Mouse (Mus musculus): ENCODE measurements at regions not wholly inside any gene's neighbourhood (a gene's known extent, or its start where the extent isn't known, plus 50 kb on each side); places are given as distances from the start of the nearest gene placed in this dataset.

DNA sequence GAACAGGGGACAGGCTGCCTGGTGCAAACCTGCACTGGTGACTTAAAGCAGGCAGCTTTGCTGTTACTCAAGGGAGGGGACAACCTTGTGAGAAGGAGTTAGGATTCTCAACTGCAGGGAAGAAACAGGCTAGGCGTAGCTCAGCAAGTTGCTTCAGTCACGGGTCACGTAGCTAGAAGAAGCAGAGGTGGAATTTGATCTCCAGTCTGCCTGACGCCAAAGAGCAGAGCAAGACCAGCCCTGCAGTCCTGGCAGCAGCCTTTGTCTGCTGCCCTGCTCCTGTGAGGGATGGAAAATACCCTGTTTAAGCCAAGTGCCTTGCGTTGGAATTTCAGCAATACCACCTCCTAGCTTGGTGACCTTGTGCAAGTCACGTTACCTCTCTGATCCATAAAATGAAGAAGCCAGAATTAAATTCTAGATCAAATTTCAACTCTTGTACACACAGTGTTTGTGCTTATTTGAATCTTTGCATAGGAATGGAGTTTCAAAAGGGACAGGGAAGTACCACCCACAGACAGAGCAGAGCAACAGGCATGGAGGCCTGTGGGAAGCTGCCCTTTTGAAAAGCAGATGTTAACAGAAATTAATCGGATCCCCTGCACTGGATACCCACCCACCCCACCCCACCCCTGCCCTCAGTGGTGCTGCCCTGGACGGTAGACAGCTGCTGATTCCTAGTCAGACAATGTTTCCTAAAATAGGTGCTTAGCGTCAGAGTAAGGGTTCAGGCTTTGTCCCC lies 116.6 kb upstream of the Sesn3 start:
- TF ChIP-seq POLR2A (IDR thresholded peaks at IDR 0.05; ENCODE audit: extremely low read depth, insufficient read depth, low read length) (no peak), CTCF (IDR thresholded peaks at IDR 0.05; ENCODE audit: extremely low read depth, insufficient read depth, low read length) (no peak)
